Mouse (Mus musculus) left cerebral cortex, postnatal 10 days (tissue): ENCODE measurements at regions not wholly inside any gene's neighbourhood (a gene's known extent, or its start where the extent isn't known, plus 50 kb on each side); places are given as distances from the start of the nearest gene placed in this dataset.

ENCODE experiments used
- DNase-seq, 2 experiments: peaks; one replicate each; pipeline ENCODE4 v3.0.0; 2021 to 2022; ENCODE audit warnings: low spot score in 2 of 2, mixed read lengths in 1 of 2; ENCODE audit errors: extremely low spot score in 1 of 2
- intact Hi-C: fragments of 180-260 bp; cut with DNase I; formaldehyde crosslinking; loops from one replicate; pipeline ENCODE4 v1.15.1; 2025

DNA sequence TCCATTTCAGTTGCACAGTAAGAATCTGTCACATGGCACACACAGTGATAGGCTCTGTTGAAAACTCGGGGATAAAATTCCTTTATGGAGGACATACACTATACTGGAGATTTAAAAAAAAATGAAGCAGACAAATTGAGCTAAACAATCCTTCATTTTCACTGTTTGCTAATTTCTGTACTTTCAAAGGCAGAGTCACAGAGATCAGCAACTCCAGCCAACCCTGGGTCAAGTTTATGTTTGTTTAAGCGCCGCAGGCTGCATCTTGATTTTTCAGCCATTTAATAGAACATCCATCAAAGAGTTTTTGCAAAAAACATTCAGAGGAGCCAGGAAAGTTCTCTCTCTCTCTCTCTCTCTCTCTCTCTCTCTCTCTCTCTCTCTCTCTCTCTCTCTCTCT, 114.8 kb downstream of the Anxa2 start:
- intact Hi-C loops = no loop called here
- no peak for DNase-seq

DNA sequence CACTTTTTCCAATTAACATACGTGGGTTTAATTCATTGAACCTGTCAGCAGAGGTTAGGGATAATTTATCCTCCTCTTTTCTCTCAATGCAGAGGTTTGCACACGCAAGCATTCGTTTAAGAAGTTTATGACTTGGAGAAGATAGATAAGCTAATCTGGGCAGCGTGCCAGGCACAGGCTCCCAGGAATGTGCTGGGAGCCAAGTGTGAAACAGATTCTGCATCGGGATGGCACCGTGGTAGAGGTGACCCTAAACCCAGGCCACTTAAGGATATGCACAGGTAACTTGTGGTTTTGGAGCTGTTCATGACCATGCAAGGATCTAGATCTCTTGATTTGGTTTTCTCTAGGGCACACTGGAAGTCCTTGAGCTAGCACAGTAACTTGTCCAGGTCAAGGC, 113.6 kb downstream of the Anxa2 start:
- peak in 1 of 2 experiments; percentile 31 for DNase-seq
- intact Hi-C loops = no loop called here

DNA sequence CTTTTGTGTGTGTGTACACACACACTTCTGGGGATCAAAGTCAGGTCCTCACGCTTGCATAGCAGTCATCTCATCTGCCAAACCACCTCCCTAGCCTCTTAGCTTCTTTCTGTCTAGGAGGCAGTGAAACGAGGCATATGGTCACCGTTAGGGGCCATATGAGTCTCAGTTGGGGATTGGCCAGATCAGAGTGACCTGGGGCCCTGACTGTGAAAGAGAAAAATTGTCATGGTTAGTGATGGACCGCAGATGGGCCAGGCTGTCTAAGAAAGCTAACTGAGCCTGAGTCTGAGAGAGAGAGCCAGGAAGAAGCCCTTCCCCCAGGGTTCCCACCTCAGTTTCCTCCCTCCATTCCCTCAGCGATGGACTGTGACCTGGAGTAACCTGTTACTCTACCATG, 89.8 kb downstream of the Anxa2 start:
- intact Hi-C loops = no loop called here

More for the DNA sequence above, 89.8 kb downstream of the Anxa2 start:
- no peak for DNase-seq
